Mouse (Mus musculus): ENCODE results near the gene Pld5.
A peak's percentile ranks its signal among the peaks of the same experiment; 100 is the strongest.

Gene Pld5

GRCm38 (mm10) chr1:175938731-175939130 lies 336.4 kb downstream of the Pld5 start:
- DNase-seq, result no peak

- DNase-seq, result peak; percentile 6 to 39
Measured at GRCm38 (mm10) chr1:175936282-175936737, 338.8 kb downstream of the Pld5 start.

GRCm38 (mm10) chr1:175931391-175931790 lies 343.7 kb downstream of the Pld5 start:
- DNase-seq, result no peak

DNA sequence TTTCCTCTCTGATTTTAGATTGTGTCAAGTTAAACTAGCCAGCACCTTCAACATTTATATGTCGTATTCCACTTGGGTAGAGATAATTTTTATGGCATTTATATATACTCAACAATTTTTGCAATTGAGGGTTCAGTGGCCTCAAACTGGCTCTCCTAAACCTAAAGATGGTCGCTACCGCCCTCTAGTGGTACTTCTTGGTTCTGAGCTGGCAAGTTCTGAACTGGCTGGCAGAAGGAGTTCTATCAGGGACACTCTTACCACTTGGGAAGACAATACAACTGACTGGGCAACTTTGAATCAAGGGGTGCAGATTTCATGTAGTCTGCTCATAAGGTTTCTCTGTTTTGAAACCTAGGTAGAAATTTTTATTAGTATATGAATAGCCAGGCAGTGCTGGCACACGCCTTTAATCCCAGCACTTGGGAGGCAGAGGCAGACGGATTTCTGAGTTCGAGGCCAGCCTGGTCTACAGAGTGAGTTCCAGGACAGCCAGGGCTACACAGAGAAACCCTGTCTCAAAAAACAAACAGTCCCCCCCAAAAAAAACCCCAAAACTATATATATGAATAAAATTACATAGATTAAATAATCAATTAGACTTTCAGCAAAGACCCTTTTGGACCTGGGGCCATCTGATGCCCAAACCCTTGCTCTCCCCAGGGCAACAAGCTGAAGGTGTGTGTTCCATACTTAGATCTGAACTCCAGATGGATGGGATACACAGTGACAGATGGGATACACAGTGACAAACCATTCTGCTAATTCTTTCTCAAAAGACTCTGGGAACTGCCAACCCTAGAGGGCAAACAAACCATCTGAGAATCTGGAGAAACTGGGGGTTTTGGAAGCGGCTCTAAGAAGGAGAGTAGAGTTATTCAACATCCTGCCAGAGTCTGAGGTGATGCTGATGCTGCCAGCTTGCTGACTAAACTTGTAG lies 351.0 kb downstream of the Pld5 start:
- DNase-seq, result peak; percentile 55 to 62

DNA sequence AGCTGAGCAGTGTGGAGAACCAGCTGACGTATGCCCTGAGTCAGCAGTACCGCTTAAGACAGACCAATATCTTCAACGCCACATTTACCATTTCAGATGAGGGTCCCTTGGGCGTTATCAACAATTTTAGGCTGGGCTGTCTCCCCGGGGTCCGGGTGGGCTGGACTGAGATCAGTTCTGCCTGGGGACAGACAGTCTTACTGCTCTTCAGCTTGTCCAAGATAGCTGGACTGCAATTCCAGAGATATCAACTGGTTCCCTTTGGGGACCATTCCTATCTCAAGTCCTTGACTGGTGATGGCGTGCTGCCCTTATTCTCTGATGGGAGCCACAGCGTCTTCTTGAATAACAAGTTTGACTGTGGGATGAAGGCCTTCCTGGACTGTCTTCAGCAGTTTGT lies 354.0 kb downstream of the Pld5 start:
- DNase-seq, result no peak

DNA sequence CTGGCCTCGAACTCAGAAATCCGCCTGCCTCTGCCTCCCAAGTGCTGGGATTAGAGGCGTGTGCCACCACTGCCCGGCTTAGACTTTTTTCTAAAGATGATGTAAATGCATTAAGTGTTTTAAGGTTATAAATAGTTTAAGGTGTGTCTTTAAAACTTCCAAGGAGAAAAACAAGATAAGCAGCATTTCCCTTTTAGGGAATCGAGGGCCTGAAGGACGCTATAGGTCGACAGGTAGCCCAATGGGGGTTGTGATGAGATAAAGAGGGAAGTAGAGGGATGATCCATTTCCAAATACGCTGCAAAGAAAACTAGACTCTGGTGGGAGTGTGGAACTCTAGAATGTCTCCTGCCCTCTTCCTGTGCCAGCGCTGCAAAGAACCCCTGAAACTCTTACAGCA lies 355.1 kb downstream of the Pld5 start, which contains the start of gene Gm38100:
Gm38100 (plus strand) TSS at position 301 of the 400 bp plus-strand sequence.
- no peak for DNase-seq

DNA sequence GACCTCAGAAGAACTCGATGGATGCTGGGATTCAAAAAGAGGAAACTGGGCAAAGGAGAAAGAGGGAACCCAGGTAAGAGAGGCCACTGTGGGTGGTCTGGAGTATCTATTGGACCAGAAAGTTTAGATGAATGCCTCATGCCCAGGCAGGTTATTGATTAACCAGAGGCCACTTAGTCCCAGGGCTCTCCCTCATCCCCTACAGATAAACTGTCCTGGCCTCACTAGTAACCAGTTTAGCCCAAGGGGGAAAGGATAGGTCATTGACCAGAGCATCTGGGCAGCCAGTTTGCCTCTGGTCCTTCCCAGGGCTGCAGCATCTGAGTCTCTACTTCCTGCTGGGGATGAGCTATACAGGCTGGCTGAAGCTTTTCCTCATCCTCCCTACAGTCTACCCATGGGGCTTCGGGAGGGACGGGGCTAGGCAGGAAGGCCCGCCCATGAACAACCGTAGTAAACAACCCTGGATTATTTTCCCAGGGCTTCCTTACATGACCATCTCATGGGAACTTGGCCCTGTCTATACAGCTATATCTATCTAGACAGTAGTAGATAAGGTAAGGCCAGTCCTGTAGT lies 361.3 kb downstream of the Pld5 start:
- DNase-seq, result no peak

Measured in lung, adult 18-20 months (tissue).